Mouse (Mus musculus): ENCODE measurements around the gene Gm7073. TPM values are rescaled to one million over a fixed set of nuclear protein-coding genes. Genes with fewer than 3 reads are reported as not detected.

The Gm7073 gene
- total and polyA plus RNA-seq, 3 experiments, result not detected

GRCm38 (mm10) chrX:60545444-60545843, 6.4 kb upstream of the Gm7073 start:
- H3K9ac ChIP-seq (ENCODE audit: insufficient read depth, low read depth), result no peak overlapping the region
- no peaks in the 10 kb centered on the region for H3K27me3 ChIP-seq (replicated peaks)
- H3K36me3 ChIP-seq (replicated peaks in 1 of 2; ENCODE audit: control insufficient read depth in 1 of 2, insufficient read depth in 1 of 2, low read length in 1 of 2), result no peaks in the 10 kb centered on the region
- no peaks in the 10 kb centered on the region for H3K9me3 ChIP-seq (replicated peaks; ENCODE audit: low read length)
- no peaks in the 10 kb centered on the region for H3K79me2 ChIP-seq (replicated peaks; ENCODE audit: control insufficient read depth, extremely low read depth, insufficient read depth, poor library complexity, severe bottlenecking)
- H3K4me2 ChIP-seq (ENCODE audit: insufficient read depth, low read depth, poor library complexity, severe bottlenecking), result no peak overlapping the region
- TF ChIP-seq ZKSCAN1 (IDR thresholded peaks at IDR 0.05; ENCODE audit: borderline replicate concordance, low read depth, low read length) (no peak), BHLHE40 (IDR thresholded peaks at IDR 0.05; ENCODE audit: low read depth, low read length) (no peak), MXI1 (IDR thresholded peaks at IDR 0.05; ENCODE audit: low read depth, low read length) (no peak), MAZ (IDR thresholded peaks at IDR 0.05; ENCODE audit: low read depth, low read length) (no peak), ELF1 (IDR thresholded peaks at IDR 0.05; ENCODE audit: low read depth, low read length) (no peak), CHD1 (IDR thresholded peaks at IDR 0.05; ENCODE audit: low read depth, low read length) (no peak), E2F4 (IDR thresholded peaks at IDR 0.05; ENCODE audit: insufficient replicate concordance, low read depth, low read length) (no peak), MAX (IDR thresholded peaks at IDR 0.05; ENCODE audit: low read length) (no peak), KAT2A (IDR thresholded peaks at IDR 0.05; ENCODE audit: insufficient replicate concordance, low read length) (no peak), ZC3H11A (IDR thresholded peaks at IDR 0.05; ENCODE audit: low read depth, low read length) (no peak), TCF12 (IDR thresholded peaks at IDR 0.05; ENCODE audit: low read depth, low read length) (no peak), SIN3A (IDR thresholded peaks at IDR 0.05; ENCODE audit: low read length) (no peak), RAD21 (IDR thresholded peaks at IDR 0.05; ENCODE audit: low read depth, low read length) (no peak), POLR2A (IDR thresholded peaks at IDR 0.05; ENCODE audit: low read depth, low read length) (no peak), IRF4 (IDR thresholded peaks at IDR 0.05; ENCODE audit: low read depth, low read length) (no peak), JUN (IDR thresholded peaks at IDR 0.05; ENCODE audit: insufficient read depth, low read depth, low read length) (no peak), ZNF384 (IDR thresholded peaks at IDR 0.05; ENCODE audit: low read depth, low read length) (no peak), EP300 (IDR thresholded peaks at IDR 0.05; ENCODE audit: low read length) (no peak), NRF1 (IDR thresholded peaks at IDR 0.05; ENCODE audit: low read depth, low read length) (no peak), POLR2AphosphoS2 (IDR thresholded peaks at IDR 0.05; ENCODE audit: low read depth, low read length) (no peak)
- H3K4me3 ChIP-seq (replicated peaks in 1 of 3; ENCODE audit: low read depth in 2 of 3, low read length in 2 of 3, poor library complexity in 1 of 3), result no peak overlapping the region
- no peak for DNase-seq (ENCODE audit: extremely low read depth)
- no peaks in the 10 kb centered on the region for H3K4me1 ChIP-seq (ENCODE audit: control insufficient read depth in 1 of 2, insufficient read depth in 2 of 2)
- dilution Hi-C loops (cut with MboI; ENCODE audit: extremely low pct_ligation_motif_present, extremely low pct_unique_long_range_greater_than_20kb, low sequenced_read_pairs), result no loop called here
- no peak overlapping the region for H3K27ac ChIP-seq (ENCODE audit: insufficient read depth, low read depth)
- in situ Hi-C loops (cut with MboI; ENCODE audit: low pct_ligation_motif_present, low pct_unique_long_range_greater_than_20kb, low sequenced_read_pairs), result no loop called here

- Histone ChIP-seq H3K27ac (ENCODE audit: insufficient read depth, low read depth) (no peak overlapping the region), H3K36me3 (replicated peaks in 1 of 2; ENCODE audit: control insufficient read depth in 1 of 2, insufficient read depth in 1 of 2, low read length in 1 of 2) (no peaks in the 10 kb centered on the region), H3K4me1 (ENCODE audit: control insufficient read depth in 1 of 2, insufficient read depth in 2 of 2) (no peaks in the 10 kb centered on the region), H3K4me2 (ENCODE audit: insufficient read depth, low read depth, poor library complexity, severe bottlenecking) (no peak overlapping the region), H3K4me3 (replicated peaks in 1 of 3; ENCODE audit: low read depth in 2 of 3, low read length in 2 of 3, poor library complexity in 1 of 3) (no peak overlapping the region), H3K27me3 (replicated peaks) (no peaks in the 10 kb centered on the region), H3K9me3 (replicated peaks; ENCODE audit: low read length) (no peaks in the 10 kb centered on the region), H3K79me2 (replicated peaks; ENCODE audit: control insufficient read depth, extremely low read depth, insufficient read depth, poor library complexity, severe bottlenecking) (no peaks in the 10 kb centered on the region), H3K9ac (ENCODE audit: insufficient read depth, low read depth) (no peak overlapping the region)
- no peak for DNase-seq (ENCODE audit: extremely low read depth)
- in situ Hi-C loops (cut with MboI; ENCODE audit: low pct_ligation_motif_present, low pct_unique_long_range_greater_than_20kb, low sequenced_read_pairs), result no loop called here
- dilution Hi-C loops (cut with MboI; ENCODE audit: extremely low pct_ligation_motif_present, extremely low pct_unique_long_range_greater_than_20kb, low sequenced_read_pairs), result no loop called here
- TF ChIP-seq TBP (conservative IDR thresholded peaks at IDR 0.05; ENCODE audit: low read depth, low read length), result no peak
- TF ChIP-seq SMC3 (IDR thresholded peaks at IDR 0.05; ENCODE audit: low read depth, low read length), result no peak
- no peak for TF ChIP-seq ETS1 (conservative IDR thresholded peaks at IDR 0.05; ENCODE audit: low read depth, low read length)
- no peak for TF ChIP-seq MAFK (IDR thresholded peaks at IDR 0.05; ENCODE audit: insufficient replicate concordance, low read length)
- no peak for TF ChIP-seq POLR2AphosphoS2 (IDR thresholded peaks at IDR 0.05; ENCODE audit: low read depth, low read length)
- TF ChIP-seq MAX (IDR thresholded peaks at IDR 0.05; ENCODE audit: low read length), result no peak
- no peak for TF ChIP-seq MAZ (IDR thresholded peaks at IDR 0.05; ENCODE audit: low read depth, low read length)
These were observed 5.0 kb upstream of the Gm7073 start for GRCm38 (mm10) chrX:60544098-60544497.

Measured in CH12.LX (cell line).